Mouse (Mus musculus): ENCODE measurements around the gene Samsn1.

Gene Samsn1

GRCm38 (mm10) chr16:75933357-75933756 lies 88.7 kb downstream of the Samsn1 start:
- no peak for DNase-seq (ENCODE audit: low read depth, low spot score)

GRCm38 (mm10) chr16:75930222-75930553 lies 91.9 kb downstream of the Samsn1 start:
- DNase-seq (ENCODE audit: low read depth, low spot score), result no peak

DNA sequence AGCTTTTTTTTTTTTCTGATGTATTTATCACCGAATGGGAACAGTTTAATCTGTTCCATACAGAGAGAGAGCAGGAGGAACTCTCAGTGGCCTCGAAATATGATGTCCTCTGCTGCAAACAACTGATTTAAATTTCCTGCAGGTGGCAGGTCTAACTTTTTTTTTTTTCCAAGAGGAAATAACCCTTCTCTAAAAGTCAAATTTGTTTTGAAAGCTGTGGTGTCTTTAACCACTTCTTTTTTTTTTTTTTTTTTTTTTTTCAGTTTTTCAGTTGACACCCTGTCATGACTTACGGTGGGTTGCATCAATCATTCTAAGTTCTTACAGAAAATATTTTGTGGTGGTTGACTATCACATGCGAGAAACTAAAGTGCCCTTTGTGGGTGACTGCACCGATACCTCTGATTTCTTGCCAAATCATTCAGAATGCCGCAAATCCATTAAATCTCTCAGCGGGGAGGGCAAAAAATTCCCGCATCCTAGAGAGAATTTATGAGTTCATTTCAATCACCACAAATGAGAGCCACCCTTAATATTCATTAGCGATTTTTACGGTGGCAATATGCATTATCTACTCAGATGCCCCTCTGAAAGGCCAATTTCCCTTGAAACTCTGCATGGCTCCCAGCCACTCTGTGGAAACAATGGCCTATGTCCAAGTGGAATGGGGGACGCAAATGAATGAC lies 92.4 kb downstream of the Samsn1 start:
- no peak for DNase-seq (ENCODE audit: low read depth, low spot score)

DNA sequence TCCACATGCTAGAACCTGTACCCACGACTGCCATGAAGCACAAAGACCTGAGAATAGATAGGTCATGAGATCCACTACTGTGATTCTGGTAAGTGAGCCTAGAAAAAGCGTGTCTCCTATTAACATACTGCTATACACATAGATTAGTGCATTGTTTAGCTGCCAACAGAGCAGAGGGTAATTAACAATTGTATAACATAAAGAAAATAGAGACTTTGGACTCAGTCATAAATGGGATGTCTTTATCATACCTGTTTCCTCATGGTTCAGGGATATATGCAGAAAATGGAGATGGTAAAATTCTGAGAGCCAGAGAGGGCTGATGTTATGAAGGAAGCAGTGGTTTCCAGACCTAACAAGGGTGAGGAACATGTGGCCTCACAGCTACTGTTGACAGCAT lies 95.6 kb downstream of the Samsn1 start:
- no peak for DNase-seq (ENCODE audit: low read depth, low spot score)

DNA sequence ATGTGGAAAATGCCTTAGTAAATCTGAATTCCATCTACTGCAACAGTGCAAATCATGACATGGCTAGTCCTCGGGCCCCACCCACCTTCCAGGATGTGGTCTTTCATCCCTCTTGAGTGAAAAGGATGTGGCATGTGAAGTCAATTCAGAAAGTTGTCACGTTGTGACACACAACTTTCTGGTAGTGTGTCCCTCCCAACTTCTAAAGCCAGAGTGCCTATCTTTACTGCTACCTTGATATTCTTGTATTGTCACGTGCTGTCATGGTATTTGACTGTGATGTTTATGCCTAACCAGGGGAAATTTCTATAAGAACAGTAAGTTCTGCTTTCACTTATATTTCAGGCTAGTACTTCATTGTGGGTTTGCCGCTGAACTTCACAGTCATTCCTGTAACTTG lies 101.2 kb downstream of the Samsn1 start:
- DNase-seq (ENCODE audit: low read depth, low spot score), result no peak

DNA sequence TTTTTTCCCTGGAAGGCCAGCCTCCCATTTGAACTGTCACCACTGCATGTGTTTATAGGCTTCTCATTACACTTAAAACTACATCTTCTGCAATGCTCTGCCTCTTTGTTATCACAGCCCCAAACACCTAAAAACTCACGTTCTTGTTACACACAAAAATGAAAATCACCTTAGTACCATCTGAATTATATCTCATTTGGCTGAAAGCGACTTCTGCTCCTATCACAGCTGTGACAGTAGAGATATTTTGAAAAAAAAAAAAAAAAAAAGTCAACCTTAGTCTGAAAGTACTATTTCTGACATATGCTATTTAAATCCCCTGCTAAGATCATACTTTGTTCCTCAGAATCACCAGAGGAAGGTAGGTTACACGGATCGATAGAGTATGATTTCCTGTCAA lies 102.8 kb downstream of the Samsn1 start:
- DNase-seq (ENCODE audit: low read depth, low spot score), result no peak

- no peak for DNase-seq (ENCODE audit: low read depth, low spot score)
Observed at GRCm38 (mm10) chr16:75917712-75918111, 104.4 kb downstream of the Samsn1 start.

- DNase-seq (ENCODE audit: low read depth, low spot score), result no peak
Observed at GRCm38 (mm10) chr16:75912051-75912450, 110.0 kb downstream of the Samsn1 start.

DNA sequence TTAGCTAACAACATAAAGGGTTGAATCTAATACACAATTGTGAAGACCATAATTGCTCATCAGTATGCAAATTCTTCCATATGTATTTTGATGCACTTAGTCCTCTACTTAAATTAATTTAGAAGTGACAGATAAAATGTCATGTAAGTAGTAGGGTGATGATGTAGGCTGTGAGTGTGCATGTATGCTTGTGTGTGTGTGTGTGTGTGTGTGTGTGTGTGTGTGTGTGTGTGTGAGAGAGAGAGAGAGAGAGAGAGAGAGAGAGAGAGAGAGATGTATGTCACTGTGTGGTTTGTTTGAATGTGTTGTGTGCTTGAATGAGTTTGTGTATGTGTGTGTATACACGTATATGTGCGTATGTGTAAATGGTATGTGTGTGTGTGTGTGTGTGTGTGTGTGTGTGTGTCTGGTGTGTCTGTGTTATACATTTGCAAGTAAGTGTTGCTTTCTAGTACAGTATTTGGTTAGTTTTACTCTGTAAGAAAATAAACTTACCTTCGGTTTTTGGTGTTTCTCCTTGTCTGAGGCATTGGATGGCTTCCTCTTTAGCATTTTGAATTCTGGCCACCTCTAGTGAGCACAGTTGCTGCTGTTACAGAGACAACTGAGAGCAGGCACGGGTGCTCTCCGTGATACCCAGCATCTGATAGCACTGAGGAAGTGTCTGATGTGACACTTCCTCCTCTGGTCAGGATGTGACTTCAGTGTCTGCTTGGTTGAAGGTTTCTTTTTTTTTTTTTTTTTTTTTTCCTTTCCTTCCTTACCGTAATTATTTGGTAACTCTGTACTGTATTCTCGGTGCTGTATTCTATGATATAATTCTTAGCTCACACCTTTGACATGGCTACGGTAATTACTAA lies 113.2 kb downstream of the Samsn1 start:
- no peak for DNase-seq (ENCODE audit: low read depth, low spot score)

DNA sequence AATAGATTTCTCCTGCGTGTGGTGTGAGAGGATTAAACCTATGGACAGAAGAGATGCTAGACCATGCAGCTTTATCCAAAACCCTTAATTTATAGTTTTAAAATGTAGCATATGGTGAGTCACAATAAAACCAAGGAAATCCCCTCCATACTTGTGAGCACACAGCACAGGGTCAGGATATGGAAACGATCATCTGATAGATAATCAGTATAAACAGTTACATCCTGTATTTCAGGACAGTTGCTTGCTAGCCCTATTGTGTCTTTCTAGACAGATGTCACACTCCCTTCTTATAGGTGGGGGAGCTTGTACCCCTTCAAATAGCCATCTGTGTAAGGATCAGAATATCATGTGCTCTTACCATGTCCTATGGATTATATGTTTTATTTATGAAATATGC lies 115.3 kb downstream of the Samsn1 start:
- DNase-seq (ENCODE audit: low read depth, low spot score), result no peak

GRCm38 (mm10) chr16:75906260-75906659 lies 115.8 kb downstream of the Samsn1 start:
- DNase-seq (ENCODE audit: low read depth, low spot score), result no peak

- DNase-seq (ENCODE audit: low read depth, low spot score), result no peak
Observed at GRCm38 (mm10) chr16:75905324-75905723, 116.8 kb downstream of the Samsn1 start.

DNA sequence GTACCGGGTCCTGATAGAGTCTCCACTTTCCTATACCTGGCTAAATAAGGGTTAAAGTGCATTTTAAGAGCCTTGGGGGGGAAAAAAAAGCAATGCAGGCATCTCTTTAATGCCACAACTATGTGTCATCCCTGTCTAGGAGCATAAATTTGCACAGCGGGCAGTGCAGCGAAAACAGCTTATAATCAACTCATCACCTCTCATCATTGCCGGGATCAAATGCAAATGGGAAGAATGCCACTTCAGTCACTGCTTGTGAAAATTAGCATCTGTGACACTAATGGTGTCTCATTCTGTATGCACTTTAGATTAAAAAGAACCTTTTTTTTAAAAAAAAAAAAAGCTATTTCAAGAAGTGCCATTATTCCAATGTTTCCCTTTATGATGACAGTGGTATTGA lies 118.0 kb downstream of the Samsn1 start:
- DNase-seq (ENCODE audit: low read depth, low spot score), result no peak

- DNase-seq (ENCODE audit: low read depth, low spot score), result no peak
Observed at GRCm38 (mm10) chr16:75903028-75903427, 119.1 kb downstream of the Samsn1 start.

DNA sequence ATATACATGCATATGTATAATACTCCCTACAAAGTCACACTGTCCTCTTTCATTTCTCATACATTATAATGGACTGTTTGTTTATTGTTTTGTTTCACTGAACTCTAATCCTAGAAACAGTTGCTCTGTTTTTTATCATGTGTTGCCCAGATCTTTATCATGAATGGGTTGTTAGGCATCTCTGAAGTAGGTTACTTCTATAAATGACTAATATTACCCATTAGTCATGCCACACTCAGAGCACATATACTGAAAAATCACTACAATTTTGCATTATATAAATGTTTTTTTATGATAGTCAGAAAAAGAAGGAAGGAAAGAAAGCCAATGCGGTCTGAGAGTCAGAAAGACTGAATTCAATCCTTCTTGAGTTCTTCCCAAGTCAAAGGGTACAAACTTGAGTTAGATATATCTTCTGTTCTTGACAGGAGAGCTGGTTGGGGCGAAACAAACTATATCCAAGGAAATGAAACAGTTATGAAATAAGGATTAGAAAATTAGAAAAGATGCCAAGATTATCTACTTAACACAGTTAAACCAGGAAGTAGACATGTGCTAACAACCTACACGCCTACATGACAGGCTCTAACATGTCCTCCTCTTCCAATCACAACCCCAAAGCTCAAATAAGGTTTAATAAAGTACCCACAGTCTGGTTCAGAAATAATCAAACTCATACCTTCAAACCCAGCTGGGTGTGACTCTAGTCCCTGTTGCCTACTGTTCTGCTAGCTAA lies 122.0 kb downstream of the Samsn1 start:
- no peak for DNase-seq (ENCODE audit: low read depth, low spot score)

DNA sequence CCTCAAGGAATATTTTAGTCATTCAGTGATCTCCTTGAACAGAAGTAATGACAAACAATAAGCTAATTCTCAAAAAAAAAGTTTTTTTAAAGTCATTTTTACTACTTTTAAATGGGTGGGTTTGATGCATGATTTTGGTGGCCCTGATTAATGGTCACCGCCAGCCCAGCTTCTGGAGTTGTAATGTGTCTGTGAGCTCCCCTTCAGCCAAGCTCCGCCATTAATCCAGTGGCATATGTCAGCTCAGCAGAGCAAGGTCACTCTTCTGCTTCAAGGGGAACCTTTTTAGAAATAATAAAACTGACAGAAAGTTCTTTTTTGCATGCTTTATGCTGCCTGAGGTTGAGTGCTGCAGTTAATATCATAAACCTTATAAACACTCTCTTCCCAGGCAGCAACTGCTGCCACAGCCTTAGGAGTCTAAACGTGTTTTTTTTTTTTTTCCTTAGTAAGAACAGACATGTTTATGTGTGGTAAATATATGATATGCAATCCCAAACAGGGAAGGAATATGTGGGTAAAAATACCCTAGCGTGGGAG lies 124.2 kb downstream of the Samsn1 start:
- DNase-seq (ENCODE audit: low read depth, low spot score), result no peak

- DNase-seq (ENCODE audit: low read depth, low spot score), result peak; percentile 12
Observed at GRCm38 (mm10) chr16:75894263-75894901, 127.7 kb downstream of the Samsn1 start.

DNA sequence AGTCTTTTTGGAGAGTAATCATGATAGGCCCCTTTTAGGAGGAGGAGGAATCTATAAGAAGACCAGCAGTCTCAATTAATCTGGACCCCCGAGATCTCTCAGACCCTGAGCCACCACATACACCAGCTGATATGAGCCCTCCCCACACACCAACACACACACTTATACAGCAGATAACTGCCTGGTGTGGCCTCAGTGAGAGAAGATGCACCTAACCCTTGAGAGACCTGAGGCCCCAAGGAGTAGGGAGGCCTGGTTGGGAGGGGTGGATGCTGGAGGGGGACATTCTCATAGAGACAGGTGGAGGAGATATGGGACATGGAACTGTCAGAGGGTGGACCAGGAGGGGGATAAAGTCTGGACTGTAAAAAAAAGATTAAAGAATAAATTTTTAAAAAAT lies 128.6 kb downstream of the Samsn1 start:
- no peak for DNase-seq (ENCODE audit: low read depth, low spot score)

GRCm38 (mm10) chr16:75889081-75889646 lies 132.9 kb downstream of the Samsn1 start:
- no peak for DNase-seq (ENCODE audit: low read depth, low spot score)

GRCm38 (mm10) chr16:75887203-75887602 lies 134.9 kb downstream of the Samsn1 start:
- no peak for DNase-seq (ENCODE audit: low read depth, low spot score)

- no peak for DNase-seq (ENCODE audit: low read depth, low spot score)
Observed at GRCm38 (mm10) chr16:75878885-75879284, 143.2 kb downstream of the Samsn1 start.

All from ZHBTc4 (cell line).